Mouse (Mus musculus) heart, embryonic 13.5 days (tissue): ENCODE results near the gene Znhit2. TPM values are rescaled to one million over a fixed set of nuclear protein-coding genes. Genes with fewer than 3 reads are reported as not detected.

Experiments
- ATAC-seq: fragments of 200-750 bp; cut with Nextera tagmentation; 2 replicates; pipeline ENCODE4 v1.8.0; 2017; ENCODE audit warnings: moderate TSS enrichment; ENCODE audit not compliant: insufficient number of reproducible peaks, low FRiP score, low TSS enrichment; ENCODE audit errors: extremely low read depth
- H3K27ac ChIP-seq: fragments of 300-500 bp; sonication (generic); replicated peaks from 2 replicates; pipeline ENCODE4 v1.5.1; 2015; ENCODE audit warnings: moderate library complexity, mild to moderate bottlenecking, inconsistent platforms
- H3K27me3 ChIP-seq: fragments of 300-500 bp; sonication (generic); replicated peaks from 2 replicates; pipeline ENCODE4 v1.6.1; 2015; ENCODE audit warnings: mild to moderate bottlenecking, inconsistent platforms
- H3K36me3 ChIP-seq: fragments of 300-500 bp; sonication (generic); 2 replicates; pipeline ENCODE4 v1.6.1; 2015; ENCODE audit warnings: mild to moderate bottlenecking, inconsistent platforms
- H3K4me1 ChIP-seq: fragments of 300-500 bp; sonication (generic); 2 replicates; pipeline ENCODE4 v1.6.1; 2015; ENCODE audit warnings: inconsistent platforms
- H3K4me2 ChIP-seq: fragments of 300-500 bp; sonication (generic); 2 replicates; pipeline ENCODE4 v1.6.1; 2015; ENCODE audit warnings: inconsistent platforms, mild to moderate bottlenecking, moderate library complexity
- H3K4me3 ChIP-seq: fragments of 300-500 bp; sonication (generic); 2 replicates; pipeline ENCODE4 v1.5.1; 2015; ENCODE audit warnings: moderate library complexity, mild to moderate bottlenecking, inconsistent platforms
- H3K9ac ChIP-seq: fragments of 300-500 bp; sonication (generic); 2 replicates; pipeline ENCODE4 v1.6.1; 2015; ENCODE audit warnings: inconsistent platforms, mild to moderate bottlenecking, moderate library complexity
- H3K9me3 ChIP-seq: fragments of 300-500 bp; sonication (generic); 2 replicates; pipeline ENCODE4 v1.6.1; 2016; ENCODE audit warnings: inconsistent platforms
- WGBS: fragments of 180-500 bp; shearing (Covaris S2); methylation state at CpG from one replicate; pipeline ENCODE4 v1.1.7; 2015; ENCODE audit warnings: mixed read lengths; 5-methylcytosine and 5-hydroxymethylcytosine counted together
- polyA plus RNA-seq: library from polyadenylated mRNA; unstranded; fragments of >200 nt; fragmentation: Nextera tagmentation; extraction: Ambion mirVana; gene quantifications from 2 replicates; pipeline ENCODE4 v1.2.1, GENCODE M21; 2015

Gene Znhit2
- polyA plus RNA-seq, 1 experiment from 2014 or later = 21.1 TPM

- 69% methylated on average over 5 of the region's 5 CpGs for WGBS
- Histone ChIP-seq H3K27ac (peak overlapping the region; percentile 95; the same call in 1 of the 2 replicates), H3K9me3 (no peaks in the 10 kb centered on the region), H3K4me2 (peak overlapping the region; percentile 93), H3K4me1 (peaks cover 39% of the 10 kb centered on the region), H3K4me3 (peak overlapping the region; percentile 91), H3K9ac (peak overlapping the region; percentile 98), H3K36me3 (peaks cover 18% of the 10 kb centered on the region), H3K27me3 (no peaks in the 10 kb centered on the region)
- no peak for ATAC-seq
Observed at GRCm38 (mm10) chr19:6062418-6062817, 1.4 kb downstream of the Znhit2 start.

- H3K27ac ChIP-seq = no peak overlapping the region
- H3K4me1 ChIP-seq = peaks cover 46% of the 10 kb centered on the region
- H3K9me3 ChIP-seq = no peaks in the 10 kb centered on the region
- peak overlapping the region; percentile 98; the same call in 1 of the 2 replicates for H3K9ac ChIP-seq
- ATAC-seq = no peak
- WGBS = 86% methylated on average over 6 of the region's 6 CpGs
- no peak overlapping the region for H3K4me3 ChIP-seq
- peaks cover 18% of the 10 kb centered on the region for H3K36me3 ChIP-seq
- peak overlapping the region; percentile 93 for H3K4me2 ChIP-seq
- no peaks in the 10 kb centered on the region for H3K27me3 ChIP-seq
Observed at GRCm38 (mm10) chr19:6063081-6063480, 2.1 kb downstream of the Znhit2 start.

GRCm38 (mm10) chr19:6066571-6066970 lies 5.6 kb downstream of the Znhit2 start:
- WGBS = 31% methylated on average over 5 of the region's 5 CpGs
- no peak for ATAC-seq
- Histone ChIP-seq H3K27me3 (no peaks in the 10 kb centered on the region), H3K36me3 (peaks cover 33% of the 10 kb centered on the region), H3K9ac (peak overlapping the region; percentile 79), H3K4me1 (peaks cover 36% of the 10 kb centered on the region), H3K4me2 (peak overlapping the region; percentile 99), H3K4me3 (peak overlapping the region; percentile 58), H3K9me3 (no peaks in the 10 kb centered on the region), H3K27ac (peak overlapping the region; percentile 74; the same call in 1 of the 2 replicates)

- H3K9me3 ChIP-seq = no peaks in the 10 kb centered on the region
- H3K36me3 ChIP-seq = peaks cover 35% of the 10 kb centered on the region
- ATAC-seq = 0 out of 2 replicates have a peak, but pooled peaks have one; percentile 10
- peaks cover 32% of the 10 kb centered on the region for H3K4me1 ChIP-seq
- peak overlapping the region; percentile 79 for H3K9ac ChIP-seq
- peak overlapping the region; percentile 58 for H3K4me3 ChIP-seq
- WGBS = 1% methylated on average over 30 of the region's 30 CpGs
- H3K27me3 ChIP-seq = no peaks in the 10 kb centered on the region
- peak overlapping the region; percentile 74 for H3K27ac ChIP-seq
- peak overlapping the region; percentile 99 for H3K4me2 ChIP-seq
Observed at GRCm38 (mm10) chr19:6067011-6067723, 6.2 kb downstream of the Znhit2 start.

GRCm38 (mm10) chr19:6067724-6068415 lies 6.9 kb downstream of the Znhit2 start, which contains the start of gene Tm7sf2:
Tm7sf2 (minus strand) TSS chr19:6068373.
- H3K4me1 ChIP-seq = peaks cover 25% of the 10 kb centered on the region

GRCm38 (mm10) chr19:6068951-6069350 lies 8.0 kb downstream of the Znhit2 start:
- Histone ChIP-seq H3K36me3 (peaks cover 50% of the 10 kb centered on the region), H3K4me3 (no peak overlapping the region), H3K9ac (no peak overlapping the region), H3K4me1 (peaks cover 23% of the 10 kb centered on the region), H3K27me3 (no peaks in the 10 kb centered on the region), H3K4me2 (no peak overlapping the region), H3K9me3 (no peaks in the 10 kb centered on the region), H3K27ac (no peak overlapping the region)
- no peak for ATAC-seq
- WGBS = 73% methylated on average over 4 of the region's 4 CpGs

More at GRCm38 (mm10) chr19:6067724-6068415, 6.9 kb downstream of the Znhit2 start, which contains the start of gene Tm7sf2:
- ATAC-seq = peak; percentile 78
- H3K9me3 ChIP-seq = no peaks in the 10 kb centered on the region
- no peaks in the 10 kb centered on the region for H3K27me3 ChIP-seq
- peaks cover 39% of the 10 kb centered on the region for H3K36me3 ChIP-seq
- peak within 1 kb of the TSS; percentile 79 for H3K9ac ChIP-seq
- 11% methylated on average over 33 of the region's 33 CpGs for WGBS
- peak within 1 kb of the TSS; percentile 58 for H3K4me3 ChIP-seq
- peak within 1 kb of the TSS; percentile 74 for H3K27ac ChIP-seq
- peak within 1 kb of the TSS; percentile 99 for H3K4me2 ChIP-seq

- ATAC-seq = no peak
- H3K36me3 ChIP-seq = peaks cover 58% of the 10 kb centered on the region
- WGBS = 88% methylated on average over 10 of the region's 10 CpGs
Observed at GRCm38 (mm10) chr19:6069851-6070250, 8.9 kb downstream of the Znhit2 start.

GRCm38 (mm10) chr19:6070571-6071250 lies 9.7 kb downstream of the Znhit2 start:
- Histone ChIP-seq H3K36me3 (peaks cover 63% of the 10 kb centered on the region), H3K27ac (no peak overlapping the region), H3K4me2 (no peak overlapping the region), H3K4me1 (peaks cover 23% of the 10 kb centered on the region), H3K27me3 (no peaks in the 10 kb centered on the region), H3K9me3 (no peaks in the 10 kb centered on the region), H3K9ac (no peak overlapping the region), H3K4me3 (no peak overlapping the region)
- 91% methylated on average over 31 of the region's 31 CpGs for WGBS
- ATAC-seq = no peak

More at GRCm38 (mm10) chr19:6069851-6070250, 8.9 kb downstream of the Znhit2 start:
- no peaks in the 10 kb centered on the region for H3K27me3 ChIP-seq
- H3K9ac ChIP-seq = no peak overlapping the region
- H3K4me3 ChIP-seq = no peak overlapping the region
- no peak overlapping the region for H3K4me2 ChIP-seq
- H3K4me1 ChIP-seq = peaks cover 23% of the 10 kb centered on the region
- H3K9me3 ChIP-seq = no peaks in the 10 kb centered on the region
- H3K27ac ChIP-seq = no peak overlapping the region

- Histone ChIP-seq H3K27me3 (no peaks in the 10 kb centered on the region), H3K4me1 (peaks cover 26% of the 10 kb centered on the region), H3K9me3 (no peaks in the 10 kb centered on the region), H3K27ac (no peak overlapping the region), H3K36me3 (peaks cover 63% of the 10 kb centered on the region), H3K4me2 (no peak overlapping the region), H3K4me3 (no peak overlapping the region), H3K9ac (no peak overlapping the region)
- ATAC-seq = no peak
- WGBS = 89% methylated on average over 19 of the region's 19 CpGs
Observed at GRCm38 (mm10) chr19:6071261-6071660, 10.3 kb downstream of the Znhit2 start.

- Histone ChIP-seq H3K9me3 (no peaks in the 10 kb centered on the region), H3K9ac (no peak overlapping the region), H3K27ac (no peak overlapping the region), H3K36me3 (peaks cover 57% of the 10 kb centered on the region), H3K27me3 (no peaks in the 10 kb centered on the region), H3K4me2 (no peak overlapping the region), H3K4me1 (peaks cover 13% of the 10 kb centered on the region), H3K4me3 (no peak overlapping the region)
- ATAC-seq = no peak
- WGBS = 92% methylated on average over 5 of the region's 5 CpGs
Observed at GRCm38 (mm10) chr19:6073889-6074288, 12.9 kb downstream of the Znhit2 start.
